Mouse (Mus musculus): ENCODE data around the gene Hist1h1c. TPM values are rescaled to one million over a fixed set of nuclear protein-coding genes. Genes with fewer than 3 reads are reported as not detected.
A peak's percentile ranks its signal among the peaks of the same experiment; 100 is the strongest.

The Hist1h1c gene
- polyA plus RNA-seq, 1 experiment from 2014 or later: 20.5 TPM

DNA sequence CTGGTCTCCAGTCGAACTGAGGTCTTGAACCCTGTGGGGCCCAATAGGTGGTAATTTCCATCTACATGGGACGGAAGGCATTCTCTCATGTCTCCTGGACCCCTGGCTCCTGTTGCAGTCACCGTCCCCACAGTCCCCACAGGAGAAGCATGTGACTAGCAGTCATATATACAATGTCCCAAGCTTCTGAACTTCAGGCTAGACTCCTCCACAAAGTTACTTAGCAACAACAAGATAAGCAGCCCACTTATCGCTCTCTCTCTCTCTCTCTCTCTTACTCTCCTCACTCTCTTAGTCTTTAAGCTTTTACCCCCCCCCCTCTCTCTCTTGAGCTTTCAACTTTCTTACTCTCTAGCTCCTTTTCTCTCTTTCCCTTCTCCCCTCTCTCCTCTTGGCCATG lies 14.4 kb upstream of the Hist1h1c start:
- Histone ChIP-seq H3K36me3 (ENCODE audit: poor library complexity, severe bottlenecking) (no peaks in the 10 kb centered on the region), H3K27me3 (no peaks in the 10 kb centered on the region), H3K9me3 (replicated peaks) (no peaks in the 10 kb centered on the region), H3K4me2 (no peak overlapping the region), H3K27ac (no peak overlapping the region), H3K4me3 (no peak overlapping the region), H3K4me1 (no peaks in the 10 kb centered on the region), H3K9ac (no peak overlapping the region)
- WGBS: 90% methylated on average over 4 of the region's 4 CpGs
- no peak for ATAC-seq

DNA sequence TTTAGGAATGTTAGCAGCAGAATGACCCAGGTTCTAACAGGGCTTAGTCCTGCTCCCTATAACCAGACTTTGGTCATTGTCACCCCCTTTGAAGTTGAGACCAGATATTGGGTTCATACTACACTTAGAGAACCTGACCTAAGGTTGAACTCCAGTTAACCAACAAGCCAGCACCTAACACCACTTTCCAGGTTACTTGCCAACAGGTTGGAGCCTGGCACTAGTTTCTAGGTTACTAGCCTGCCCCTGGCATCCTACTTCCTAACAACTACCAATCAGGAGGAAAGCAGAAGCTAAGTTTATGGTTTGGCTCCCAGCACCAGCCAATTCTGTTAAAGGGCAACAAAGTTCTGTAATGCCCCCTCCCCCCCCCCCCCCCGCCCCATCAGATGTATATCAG lies 13.4 kb upstream of the Hist1h1c start:
- Histone ChIP-seq H3K4me1 (no peaks in the 10 kb centered on the region), H3K4me3 (no peak overlapping the region), H3K27me3 (no peaks in the 10 kb centered on the region), H3K9ac (no peak overlapping the region), H3K36me3 (ENCODE audit: poor library complexity, severe bottlenecking) (no peaks in the 10 kb centered on the region), H3K9me3 (replicated peaks) (no peaks in the 10 kb centered on the region), H3K4me2 (no peak overlapping the region), H3K27ac (no peak overlapping the region)
- no peak for ATAC-seq
- 38% methylated on average over 1 of the region's 1 CpGs for WGBS

DNA sequence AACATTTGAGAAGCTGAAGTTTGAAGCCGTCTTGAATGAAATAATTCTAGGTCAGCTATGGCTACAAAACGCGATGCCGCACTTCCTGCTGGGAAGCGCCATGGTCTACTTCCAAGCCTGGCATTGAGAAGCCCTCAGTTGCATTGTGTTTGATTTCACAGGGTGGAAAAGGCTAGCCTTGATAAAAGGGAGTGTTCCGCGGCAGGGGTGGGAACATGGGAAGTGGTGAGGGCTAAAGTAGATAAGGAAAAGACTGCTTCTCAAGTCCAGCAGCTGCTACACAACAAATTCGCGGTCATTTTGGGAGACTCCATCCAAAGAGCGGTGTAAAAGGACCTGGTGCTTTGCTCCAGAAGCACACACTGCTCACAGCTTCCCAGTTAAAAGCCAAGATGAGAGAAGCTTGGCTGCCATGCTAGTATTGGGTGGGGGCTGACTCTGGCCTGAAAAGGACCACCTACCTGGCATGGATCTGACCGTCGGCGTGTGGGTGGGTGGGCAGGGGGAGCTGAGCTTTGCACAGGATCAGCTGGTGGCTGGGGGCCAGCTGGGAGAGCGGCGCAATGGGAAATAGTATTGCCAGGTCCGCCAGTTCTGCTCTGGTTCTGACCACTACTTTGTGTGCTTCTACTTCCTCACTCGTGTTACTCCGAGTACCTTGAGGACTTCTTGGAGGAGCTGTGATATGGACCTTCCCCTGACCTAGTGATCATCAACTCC lies 10.0 kb upstream of the Hist1h1c start:
- H3K27ac ChIP-seq: no peak overlapping the region
- H3K9me3 ChIP-seq (replicated peaks): no peaks in the 10 kb centered on the region
- WGBS: 89% methylated on average over 18 of the region's 18 CpGs
- ATAC-seq: no peak
- no peak overlapping the region for H3K9ac ChIP-seq
- H3K4me2 ChIP-seq: no peak overlapping the region
- H3K36me3 ChIP-seq (ENCODE audit: poor library complexity, severe bottlenecking): no peaks in the 10 kb centered on the region
- no peak overlapping the region for H3K4me3 ChIP-seq
- no peaks in the 10 kb centered on the region for H3K4me1 ChIP-seq
- no peaks in the 10 kb centered on the region for H3K27me3 ChIP-seq

DNA sequence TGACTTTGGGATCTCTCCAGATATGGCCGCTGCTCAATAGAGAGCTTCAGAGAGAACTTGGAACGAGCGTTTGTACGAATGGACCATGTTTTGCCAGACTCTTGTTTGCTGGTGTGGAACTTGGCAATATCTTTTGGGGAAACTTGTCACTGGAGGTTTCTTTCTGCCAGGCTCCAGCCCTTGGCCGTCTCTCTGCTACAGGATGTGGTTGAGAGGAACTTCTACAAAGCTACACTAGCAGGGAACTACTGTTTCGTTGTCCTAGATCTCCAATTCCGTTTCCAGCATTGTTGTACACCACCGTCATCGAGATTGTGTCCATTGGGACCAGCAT lies 9.4 kb upstream of the Hist1h1c start:
- 93% methylated on average over 9 of the region's 9 CpGs for WGBS

DNA sequence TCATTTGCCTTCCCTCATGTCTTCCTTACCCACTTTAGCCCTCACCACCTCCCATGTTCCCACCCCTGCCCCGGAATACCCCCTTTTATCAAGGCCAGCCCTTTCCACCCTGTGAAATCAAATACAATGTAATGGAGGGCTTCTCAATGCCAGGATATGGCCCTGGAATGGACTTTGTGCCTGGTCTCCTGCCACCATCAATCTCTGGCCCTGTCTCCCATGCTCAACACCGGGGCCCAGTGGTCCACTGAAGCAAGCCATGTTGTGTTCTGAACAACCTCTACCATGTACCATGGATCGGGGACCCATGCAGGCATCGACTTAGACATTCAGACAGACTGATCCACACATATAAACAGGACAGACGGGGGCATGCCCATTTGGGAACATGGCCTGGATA lies 8.9 kb upstream of the Hist1h1c start:
- WGBS: 94% methylated on average over 5 of the region's 5 CpGs
- H3K27me3 ChIP-seq: no peaks in the 10 kb centered on the region

More for the DNA sequence above, 9.4 kb upstream of the Hist1h1c start:
- Histone ChIP-seq H3K4me3 (no peak overlapping the region), H3K9me3 (replicated peaks) (no peaks in the 10 kb centered on the region), H3K27ac (no peak overlapping the region), H3K36me3 (ENCODE audit: poor library complexity, severe bottlenecking) (no peaks in the 10 kb centered on the region), H3K9ac (no peak overlapping the region), H3K27me3 (no peaks in the 10 kb centered on the region), H3K4me2 (no peak overlapping the region), H3K4me1 (no peaks in the 10 kb centered on the region)
- ATAC-seq: no peak

DNA sequence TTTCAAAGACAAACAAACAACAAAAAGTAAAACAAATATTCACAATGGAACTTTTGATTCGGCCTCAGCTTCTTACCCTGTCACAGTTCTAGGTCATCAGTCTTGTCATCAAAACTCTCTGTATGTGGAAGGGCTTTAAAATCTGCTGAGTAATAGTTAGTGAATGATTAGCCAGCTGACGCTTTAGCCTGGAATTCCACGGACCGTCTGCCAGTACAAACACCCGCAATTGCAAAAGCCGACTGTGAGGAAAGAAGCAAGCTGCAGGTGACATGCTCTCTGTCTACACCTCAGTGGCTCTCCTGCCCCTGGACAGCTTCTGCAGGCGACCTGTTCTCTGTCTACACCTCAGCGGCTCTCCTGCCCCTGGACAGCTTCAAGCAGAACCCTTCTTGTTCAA lies 8.1 kb upstream of the Hist1h1c start:
- no peak overlapping the region for H3K27ac ChIP-seq
- H3K4me2 ChIP-seq: no peak overlapping the region
- H3K4me3 ChIP-seq: no peak overlapping the region
- no peak overlapping the region for H3K9ac ChIP-seq
- H3K27me3 ChIP-seq: no peaks in the 10 kb centered on the region
- ATAC-seq: no peak
- H3K4me1 ChIP-seq: no peaks in the 10 kb centered on the region
- H3K36me3 ChIP-seq (ENCODE audit: poor library complexity, severe bottlenecking): no peaks in the 10 kb centered on the region
- WGBS: 62% methylated on average over 8 of the region's 8 CpGs
- no peaks in the 10 kb centered on the region for H3K9me3 ChIP-seq (replicated peaks)

More for the DNA sequence above, 8.9 kb upstream of the Hist1h1c start:
- no peaks in the 10 kb centered on the region for H3K9me3 ChIP-seq (replicated peaks)
- H3K36me3 ChIP-seq (ENCODE audit: poor library complexity, severe bottlenecking): no peaks in the 10 kb centered on the region
- H3K9ac ChIP-seq: no peak overlapping the region
- H3K4me1 ChIP-seq: no peaks in the 10 kb centered on the region
- ATAC-seq: no peak
- no peak overlapping the region for H3K27ac ChIP-seq
- no peak overlapping the region for H3K4me3 ChIP-seq
- no peak overlapping the region for H3K4me2 ChIP-seq

DNA sequence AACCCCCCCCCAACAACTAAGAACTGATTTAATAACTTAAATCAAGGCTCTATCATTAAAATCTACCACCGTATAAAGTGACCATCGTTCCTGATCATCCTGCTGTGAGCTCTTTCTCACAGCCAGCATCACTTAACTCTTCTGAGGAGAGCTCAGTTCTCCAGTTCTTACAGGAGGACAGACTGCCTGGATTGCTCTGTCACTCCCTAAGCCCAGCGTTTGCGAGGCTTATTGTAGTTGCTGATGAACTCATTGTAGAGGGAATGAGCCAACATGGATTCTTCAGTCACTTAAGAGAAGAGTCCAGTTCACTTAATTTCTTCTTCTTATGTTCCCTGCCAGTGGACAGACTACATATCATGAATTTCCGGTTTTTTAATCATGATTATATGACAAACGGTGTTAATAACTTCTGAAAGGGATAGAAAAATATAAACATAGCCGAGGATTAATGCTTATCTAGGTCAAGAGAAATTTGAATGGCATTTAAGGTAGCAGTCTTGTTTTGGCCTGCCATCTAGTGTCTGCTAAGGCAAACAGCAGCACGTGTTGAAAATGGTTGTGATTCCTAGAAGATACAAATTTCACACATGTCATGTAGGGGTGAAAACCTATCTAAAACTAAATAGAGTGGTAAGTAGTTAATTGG lies 6.3 kb upstream of the Hist1h1c start:
- H3K27me3 ChIP-seq: no peaks in the 10 kb centered on the region
- no peak overlapping the region for H3K27ac ChIP-seq
- 0 out of 2 replicates have a peak, but pooled peaks have one; percentile 51 for ATAC-seq
- H3K4me3 ChIP-seq: no peak overlapping the region
- no peaks in the 10 kb centered on the region for H3K4me1 ChIP-seq
- no peak overlapping the region for H3K4me2 ChIP-seq
- no peaks in the 10 kb centered on the region for H3K36me3 ChIP-seq (ENCODE audit: poor library complexity, severe bottlenecking)
- 26% methylated on average over 8 of the region's 8 CpGs for WGBS
- no peak overlapping the region for H3K9ac ChIP-seq
- H3K9me3 ChIP-seq (replicated peaks): no peaks in the 10 kb centered on the region

DNA sequence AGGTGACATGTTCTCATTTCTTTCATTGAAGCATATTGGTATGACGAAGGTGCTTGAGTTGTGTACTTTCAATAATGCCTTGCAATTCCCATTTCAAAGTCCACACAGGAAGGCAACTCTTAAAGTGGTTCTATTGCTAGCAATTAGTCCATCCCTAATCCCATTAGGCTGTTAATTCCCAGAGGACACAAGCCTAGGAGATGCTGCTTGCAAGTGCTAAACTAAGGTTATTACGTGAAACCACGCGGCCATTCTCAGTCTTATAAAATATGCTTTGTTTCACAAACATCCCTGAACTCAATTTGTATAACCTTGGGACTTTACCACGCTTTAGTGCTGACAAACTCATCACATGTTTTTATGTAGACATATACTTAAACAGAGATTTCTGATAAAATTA lies 1.5 kb upstream of the Hist1h1c start:
- no peak for ATAC-seq
- H3K4me3 ChIP-seq: no peak overlapping the region
- H3K27me3 ChIP-seq: no peaks in the 10 kb centered on the region
- H3K9ac ChIP-seq: no peak overlapping the region
- no peak overlapping the region for H3K4me2 ChIP-seq
- no peaks in the 10 kb centered on the region for H3K36me3 ChIP-seq (ENCODE audit: poor library complexity, severe bottlenecking)
- no peaks in the 10 kb centered on the region for H3K9me3 ChIP-seq (replicated peaks)
- H3K4me1 ChIP-seq: peaks cover 20% of the 10 kb centered on the region
- WGBS: 84% methylated on average over 5 of the region's 5 CpGs
- no peak overlapping the region for H3K27ac ChIP-seq

DNA sequence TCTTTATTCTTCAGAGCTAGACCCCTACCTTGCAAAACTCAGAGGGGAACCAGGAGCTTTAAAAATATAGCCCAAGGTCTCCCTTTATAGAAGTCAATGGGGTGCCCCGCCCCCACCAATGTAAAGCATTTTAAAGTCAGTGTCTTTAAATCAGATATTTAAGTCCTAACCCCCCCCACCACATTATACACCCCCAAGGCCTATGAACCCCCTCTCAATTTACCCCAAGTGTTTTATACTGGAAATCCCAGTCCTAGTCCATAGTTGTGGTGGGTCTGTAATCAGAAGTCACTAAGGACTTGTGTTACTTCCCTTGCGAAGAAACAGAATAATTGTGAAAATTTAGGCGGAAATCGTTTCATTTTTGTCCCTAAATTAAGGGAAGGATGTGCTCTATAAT lies 567 bp upstream of the Hist1h1c start:
- peaks cover 20% of the 10 kb centered on the region for H3K4me1 ChIP-seq
- H3K4me2 ChIP-seq: peak overlapping the region; percentile 98
- H3K4me3 ChIP-seq: no peak overlapping the region
- ATAC-seq: no peak
- H3K27ac ChIP-seq: peak overlapping the region; percentile 98
- no peaks in the 10 kb centered on the region for H3K36me3 ChIP-seq (ENCODE audit: poor library complexity, severe bottlenecking)
- H3K27me3 ChIP-seq: no peaks in the 10 kb centered on the region
- no peaks in the 10 kb centered on the region for H3K9me3 ChIP-seq (replicated peaks)
- peak overlapping the region; percentile 92 for H3K9ac ChIP-seq
- WGBS: 18% methylated on average over 4 of the region's 4 CpGs

DNA sequence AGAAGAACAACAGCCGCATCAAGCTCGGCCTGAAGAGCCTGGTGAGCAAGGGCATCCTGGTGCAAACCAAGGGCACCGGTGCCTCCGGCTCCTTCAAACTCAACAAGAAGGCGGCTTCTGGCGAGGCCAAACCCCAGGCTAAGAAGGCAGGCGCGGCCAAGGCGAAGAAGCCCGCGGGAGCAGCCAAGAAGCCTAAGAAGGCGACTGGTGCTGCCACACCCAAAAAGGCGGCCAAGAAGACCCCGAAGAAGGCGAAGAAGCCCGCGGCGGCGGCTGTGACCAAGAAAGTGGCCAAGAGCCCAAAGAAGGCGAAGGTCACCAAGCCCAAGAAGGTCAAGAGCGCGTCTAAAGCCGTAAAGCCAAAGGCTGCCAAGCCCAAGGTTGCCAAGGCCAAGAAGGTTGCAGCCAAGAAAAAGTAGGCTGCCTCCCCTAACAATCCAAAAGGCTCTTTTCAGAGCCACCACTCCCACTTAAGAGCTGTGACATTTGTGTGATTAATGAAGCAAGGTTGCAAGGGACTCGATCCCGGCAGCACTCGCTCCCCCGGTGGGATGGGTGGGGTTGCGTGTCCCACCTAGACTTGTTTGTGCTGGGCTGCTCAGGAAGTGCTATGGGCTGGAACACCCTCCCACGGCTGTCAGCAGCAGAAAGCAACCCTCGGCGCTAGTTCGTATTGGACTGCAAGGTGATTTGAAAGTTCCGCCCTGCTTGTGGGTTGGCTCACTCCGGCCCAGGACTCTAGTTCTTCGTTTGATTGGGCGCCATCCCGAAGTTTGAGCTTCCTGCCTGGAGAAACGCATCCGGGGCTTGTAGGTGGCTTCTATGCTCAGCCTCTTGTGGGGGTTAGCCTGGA lies 687 bp downstream of the Hist1h1c start:
- H3K27ac ChIP-seq: peak overlapping the region; percentile 98
- 1% methylated on average over 39 of the region's 39 CpGs for WGBS
- H3K4me2 ChIP-seq: peak overlapping the region; percentile 98
- H3K4me3 ChIP-seq: peak overlapping the region; percentile 57
- ATAC-seq: peak; percentile 90
- H3K9ac ChIP-seq: peak overlapping the region; percentile 92
- no peaks in the 10 kb centered on the region for H3K36me3 ChIP-seq (ENCODE audit: poor library complexity, severe bottlenecking)
- no peaks in the 10 kb centered on the region for H3K27me3 ChIP-seq
- no peaks in the 10 kb centered on the region for H3K9me3 ChIP-seq (replicated peaks)
- H3K4me1 ChIP-seq: peaks cover 21% of the 10 kb centered on the region

DNA sequence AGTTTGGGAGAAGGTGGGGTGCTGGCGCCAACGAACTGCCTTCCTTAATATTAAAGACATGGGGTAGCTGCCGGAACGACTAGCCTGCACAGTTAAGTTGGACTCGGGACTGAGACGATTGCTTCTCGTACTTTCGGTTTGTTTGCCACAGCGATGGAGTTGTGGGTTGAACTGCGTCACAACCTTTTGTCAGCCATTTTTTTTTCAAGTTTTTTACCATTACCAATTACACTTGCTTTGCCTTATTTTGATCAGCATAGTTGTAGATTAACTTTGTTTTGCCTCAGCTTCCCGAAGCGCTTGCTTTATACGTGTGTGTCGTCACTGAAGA lies 1.3 kb downstream of the Hist1h1c start:
- peak overlapping the region; percentile 57 for H3K4me3 ChIP-seq
- peak overlapping the region; percentile 98 for H3K4me2 ChIP-seq
- H3K27ac ChIP-seq: peak overlapping the region; percentile 98
- peaks cover 25% of the 10 kb centered on the region for H3K4me1 ChIP-seq
- WGBS: 1% methylated on average over 14 of the region's 14 CpGs
- no peaks in the 10 kb centered on the region for H3K9me3 ChIP-seq (replicated peaks)
- ATAC-seq: no peak
- H3K36me3 ChIP-seq (ENCODE audit: poor library complexity, severe bottlenecking): no peaks in the 10 kb centered on the region
- peak overlapping the region; percentile 92 for H3K9ac ChIP-seq
- H3K27me3 ChIP-seq: no peaks in the 10 kb centered on the region

DNA sequence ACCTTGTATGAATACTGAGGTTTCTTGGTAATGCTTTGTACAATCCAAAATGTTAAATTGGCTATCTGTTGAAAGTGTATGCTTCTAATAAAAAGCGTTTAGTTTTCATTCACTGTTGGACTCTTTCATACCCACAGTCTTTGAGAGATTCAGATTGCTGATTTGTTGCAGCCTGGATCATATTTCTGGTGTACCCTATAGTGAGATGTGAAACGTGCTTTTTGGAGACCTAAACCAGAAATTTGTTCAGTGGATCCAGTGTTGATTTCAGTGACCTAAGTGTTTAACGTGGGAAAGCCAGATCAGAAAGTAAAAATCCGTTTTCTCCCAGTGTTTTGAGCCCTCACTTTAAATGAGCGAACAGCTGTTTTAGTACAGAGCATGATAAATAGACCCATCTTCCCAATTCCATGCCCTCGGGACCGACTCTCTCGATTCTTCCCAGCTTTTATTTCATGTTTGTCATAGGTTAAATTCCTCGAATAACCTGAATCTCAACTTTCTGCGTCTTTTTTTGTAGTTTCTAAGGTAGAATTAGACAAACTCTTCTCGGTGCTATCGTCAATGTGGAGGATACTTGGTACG lies 1.7 kb downstream of the Hist1h1c start:
- Histone ChIP-seq H3K4me2 (peak overlapping the region; percentile 98), H3K9ac (peak overlapping the region; percentile 92), H3K4me3 (peak overlapping the region; percentile 57), H3K9me3 (replicated peaks) (no peaks in the 10 kb centered on the region), H3K36me3 (ENCODE audit: poor library complexity, severe bottlenecking) (no peaks in the 10 kb centered on the region), H3K27ac (peak overlapping the region; percentile 98), H3K4me1 (peaks cover 25% of the 10 kb centered on the region), H3K27me3 (no peaks in the 10 kb centered on the region)
- no peak for ATAC-seq
- 40% methylated on average over 13 of the region's 13 CpGs for WGBS
